Mouse (Mus musculus): ENCODE measurements around the gene Ptgis.

Ptgis gene

DNA sequence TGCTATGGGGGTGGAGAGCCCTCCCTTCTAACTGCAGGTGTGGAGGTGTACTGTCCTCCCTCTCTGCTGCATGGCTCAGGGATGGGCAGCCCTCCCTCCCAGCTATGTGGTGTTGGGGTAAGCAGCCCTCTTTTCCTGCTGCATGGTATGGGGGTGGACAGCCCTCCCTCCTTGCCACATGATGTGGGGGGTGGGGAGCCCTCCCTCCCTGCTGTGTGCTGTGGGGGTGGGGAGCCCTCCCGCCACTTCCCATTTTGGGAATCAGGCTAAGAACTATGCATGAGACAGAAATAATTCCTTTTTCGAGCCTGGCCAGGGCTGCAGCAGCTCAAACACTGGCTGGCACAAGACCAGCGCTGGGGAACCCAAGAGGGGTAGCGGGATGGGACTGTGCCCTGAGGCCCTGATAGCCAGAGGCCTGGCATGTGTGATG is 84.8 kb downstream of the Ptgis start:
- no peak for DNase-seq (ENCODE audit: low read depth)

- no peak for DNase-seq (ENCODE audit: low read depth)
These were observed 89.5 kb downstream of the Ptgis start for GRCm38 (mm10) chr2:167150880-167151279.

- DNase-seq (ENCODE audit: low read depth), result no peak
These were observed 90.3 kb downstream of the Ptgis start for GRCm38 (mm10) chr2:167150135-167150534.

GRCm38 (mm10) chr2:167149035-167149434 is 91.4 kb downstream of the Ptgis start:
- DNase-seq (ENCODE audit: low read depth), result no peak

DNA sequence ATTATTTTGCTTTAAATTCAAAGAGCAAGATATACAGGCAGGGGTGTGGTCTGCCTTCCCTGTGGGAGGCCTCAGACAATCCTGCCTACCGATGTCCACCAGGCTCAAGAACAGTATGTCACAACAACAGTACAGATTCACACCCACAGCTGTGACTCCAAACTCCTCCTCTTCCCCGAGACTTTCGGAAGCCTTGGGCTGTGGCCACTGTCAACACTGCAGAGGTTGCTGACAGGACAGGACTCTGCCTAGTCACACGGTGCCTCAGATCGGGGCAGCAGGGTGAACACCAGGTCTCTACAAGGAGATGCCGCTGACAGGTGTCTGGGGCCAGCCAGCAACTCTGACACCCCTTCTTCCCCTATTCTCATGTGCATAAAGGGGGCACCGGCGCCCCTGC is 92.7 kb downstream of the Ptgis start:
- no peak for DNase-seq (ENCODE audit: low read depth)

DNA sequence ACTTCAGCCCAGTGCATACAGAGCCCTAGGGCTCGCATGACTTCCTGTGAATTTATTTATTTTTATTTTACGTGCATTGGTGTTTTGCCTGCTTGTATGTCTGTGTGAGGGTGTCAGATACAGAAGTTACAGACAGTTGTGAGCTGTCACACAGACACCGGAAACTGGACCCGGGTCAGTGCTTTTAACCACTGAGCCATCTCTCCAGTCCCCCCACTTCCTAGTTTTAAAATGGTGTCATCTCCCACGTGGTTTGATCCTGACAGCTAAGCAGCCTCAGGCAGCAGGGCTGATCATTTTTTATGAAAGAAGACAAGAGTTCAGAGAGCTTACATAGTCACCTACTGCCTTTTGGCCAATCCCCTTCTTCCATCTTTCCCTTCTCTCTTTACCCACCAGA is 94.5 kb downstream of the Ptgis start:
- no peak for DNase-seq (ENCODE audit: low read depth)

DNA sequence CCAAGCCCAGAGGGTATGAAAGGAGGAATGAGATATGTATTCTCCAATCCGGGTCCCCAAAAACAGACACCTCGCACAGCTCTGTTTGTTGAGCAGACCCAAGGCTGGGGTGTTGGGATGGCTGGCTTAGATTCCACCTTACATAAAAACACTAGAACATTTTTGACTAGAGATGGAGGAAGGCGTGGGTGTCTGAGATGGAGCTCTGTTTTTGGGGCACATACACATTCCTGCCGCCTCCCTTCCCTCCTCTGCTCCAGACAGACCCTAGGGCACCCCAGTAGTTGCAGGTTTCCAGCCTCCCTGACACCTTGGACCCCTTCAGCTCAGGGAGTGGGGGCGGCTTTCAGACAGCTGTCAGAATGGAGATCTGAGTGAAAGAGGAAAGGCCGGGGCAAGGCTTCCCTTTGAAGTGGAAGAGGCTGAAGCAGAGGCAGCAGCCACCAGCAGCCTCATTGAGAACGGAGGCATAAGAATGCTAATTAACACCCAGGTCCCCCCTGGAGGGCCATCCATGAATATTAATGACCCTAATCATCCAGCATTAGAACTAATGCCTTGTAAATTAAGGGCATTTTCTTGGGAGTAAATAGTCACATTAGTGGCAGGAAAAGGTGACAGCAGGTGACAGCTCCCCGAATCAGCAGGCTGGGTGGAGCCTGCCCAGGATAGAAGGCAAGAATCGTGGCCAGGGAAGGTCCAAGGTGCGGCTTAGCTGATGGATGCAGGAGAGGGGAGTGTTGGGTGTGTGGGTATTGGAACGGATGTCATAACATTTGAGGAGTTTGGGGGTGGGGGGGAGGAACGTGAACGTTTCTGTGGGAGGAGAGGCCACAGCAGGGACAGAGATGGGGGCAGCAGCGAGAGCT is 95.7 kb downstream of the Ptgis start:
- no peak for DNase-seq (ENCODE audit: low read depth)

- DNase-seq (ENCODE audit: low read depth), result no peak
These were observed 96.5 kb downstream of the Ptgis start for GRCm38 (mm10) chr2:167143914-167144313.

DNA sequence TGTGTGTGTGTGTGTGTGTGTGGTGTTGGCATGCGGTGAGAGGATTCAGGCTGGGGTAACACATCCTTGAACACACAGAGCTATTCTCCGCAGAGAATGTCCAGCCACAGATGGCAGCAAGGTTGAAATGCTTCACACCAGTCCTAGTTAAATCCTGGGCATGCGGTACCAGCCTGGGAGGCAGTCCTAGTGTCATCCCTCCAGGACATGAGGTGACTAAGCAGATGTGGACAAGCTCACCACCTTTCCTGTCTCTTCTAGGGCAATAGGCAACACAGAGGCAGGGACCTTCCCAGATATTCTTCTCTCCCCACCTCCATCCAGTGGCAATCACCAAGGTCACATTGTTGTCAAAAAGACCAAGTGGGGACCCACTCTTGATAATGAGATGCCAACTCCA is 98.1 kb downstream of the Ptgis start:
- no peak for DNase-seq (ENCODE audit: low read depth)

DNA sequence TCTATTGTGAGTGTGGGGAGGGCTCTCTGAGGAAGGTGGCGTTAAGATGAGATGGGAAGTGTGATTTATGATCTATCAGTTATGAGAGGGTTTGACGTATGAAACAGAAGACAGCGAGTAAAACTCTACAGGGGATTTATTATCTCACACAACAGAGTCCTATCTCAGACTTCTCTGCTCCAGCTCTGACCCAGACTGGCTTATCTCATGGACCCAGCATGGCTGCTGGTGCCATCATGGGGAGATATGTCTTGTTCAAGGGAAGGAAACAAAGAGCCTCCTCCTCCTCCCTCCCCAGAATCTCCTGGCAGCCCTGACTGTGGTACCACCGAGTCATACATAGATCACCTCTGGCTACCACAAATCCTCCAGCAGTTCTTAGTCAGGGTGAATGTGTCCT is 98.6 kb downstream of the Ptgis start:
- peak; percentile 6 for DNase-seq (ENCODE audit: low read depth)
